Mouse (Mus musculus) erythroblast, embryonic 14.5 days (primary cell): ENCODE data around the gene Adamts9.

Source experiments
- GATA1 ChIP-seq: IDR thresholded peaks from 2 replicates; pipeline ENCODE4 v1.6.1; 2012; ENCODE audit warnings: low read length, inconsistent platforms, mixed read lengths
- TAL1 ChIP-seq: IDR thresholded peaks from 3 replicates; pipeline ENCODE4 v1.6.1; 2012; ENCODE audit warnings: low read length, inconsistent platforms, mixed read lengths

- TF ChIP-seq GATA1: no peak
- TF ChIP-seq TAL1: no peak
Measured at GRCm38 (mm10) chr6:92810628-92811027, 132.7 kb downstream of the Adamts9 start.
